Mouse (Mus musculus) liver, embryonic 15.5 days (tissue): ENCODE measurements at regions not wholly inside any gene's neighbourhood (a gene's known extent, or its start where the extent isn't known, plus 50 kb on each side); places are given as distances from the start of the nearest gene placed in this dataset.

Experiments used
- ATAC-seq: fragments of 200-750 bp; cut with Nextera tagmentation; 2 replicates; pipeline ENCODE4 v1.8.0; 2017; ENCODE audit warnings: moderate number of reproducible peaks, mild to moderate bottlenecking, moderate library complexity; ENCODE audit not compliant: insufficient read depth
- H3K27ac ChIP-seq: fragments of 300-500 bp; sonication (generic); replicated peaks from 2 replicates; pipeline ENCODE4 v1.5.1; 2015; ENCODE audit warnings: mild to moderate bottlenecking, inconsistent platforms
- H3K27me3 ChIP-seq: fragments of 300-500 bp; sonication (generic); 2 replicates; pipeline ENCODE4 v1.6.1; 2015; ENCODE audit warnings: mild to moderate bottlenecking, inconsistent platforms
- H3K36me3 ChIP-seq: fragments of 300-500 bp; sonication (generic); replicated peaks from 2 replicates; pipeline ENCODE4 v1.6.1; 2015; ENCODE audit warnings: moderate library complexity, mild to moderate bottlenecking, inconsistent platforms
- H3K4me1 ChIP-seq: fragments of 300-500 bp; sonication (generic); replicated peaks from 2 replicates; pipeline ENCODE4 v1.6.1; 2015; ENCODE audit warnings: inconsistent platforms
- H3K4me2 ChIP-seq: fragments of 300-500 bp; sonication (generic); 2 replicates; pipeline ENCODE4 v1.6.1; 2015; ENCODE audit warnings: moderate library complexity, mild to moderate bottlenecking, inconsistent platforms
- H3K4me3 ChIP-seq: fragments of 300-500 bp; sonication (generic); replicated peaks from 2 replicates; pipeline ENCODE4 v1.5.1; 2015; ENCODE audit warnings: mild to moderate bottlenecking, inconsistent platforms
- H3K9ac ChIP-seq: fragments of 300-500 bp; sonication (generic); 2 replicates; pipeline ENCODE4 v1.6.1; 2015; ENCODE audit warnings: moderate library complexity, mild to moderate bottlenecking, inconsistent platforms
- H3K9me3 ChIP-seq: fragments of 300-500 bp; sonication (generic); replicated peaks from 2 replicates; pipeline ENCODE4 v1.6.1; 2016; ENCODE audit warnings: inconsistent platforms
- WGBS: fragments of 180-500 bp; shearing (Covaris S2); methylation state at CpG from one replicate; pipeline ENCODE4 v1.1.7; 2015; ENCODE audit warnings: mixed read lengths; ENCODE audit not compliant: insufficient replicate concordance; 5-methylcytosine and 5-hydroxymethylcytosine counted together

GRCm38 (mm10) chr6:127263903-127264680 is 112.1 kb upstream of the Ccnd2 start:
- WGBS, result 28% methylated on average over 5 of the region's 5 CpGs
- Histone ChIP-seq H3K4me3 (no peak overlapping the region), H3K4me1 (peaks cover 11% of the 10 kb centered on the region), H3K27ac (no peak overlapping the region), H3K27me3 (peaks cover 44% of the 10 kb centered on the region), H3K9me3 (no peaks in the 10 kb centered on the region), H3K4me2 (no peak overlapping the region), H3K36me3 (no peaks in the 10 kb centered on the region), H3K9ac (no peak overlapping the region)
- ATAC-seq, result no peak

DNA sequence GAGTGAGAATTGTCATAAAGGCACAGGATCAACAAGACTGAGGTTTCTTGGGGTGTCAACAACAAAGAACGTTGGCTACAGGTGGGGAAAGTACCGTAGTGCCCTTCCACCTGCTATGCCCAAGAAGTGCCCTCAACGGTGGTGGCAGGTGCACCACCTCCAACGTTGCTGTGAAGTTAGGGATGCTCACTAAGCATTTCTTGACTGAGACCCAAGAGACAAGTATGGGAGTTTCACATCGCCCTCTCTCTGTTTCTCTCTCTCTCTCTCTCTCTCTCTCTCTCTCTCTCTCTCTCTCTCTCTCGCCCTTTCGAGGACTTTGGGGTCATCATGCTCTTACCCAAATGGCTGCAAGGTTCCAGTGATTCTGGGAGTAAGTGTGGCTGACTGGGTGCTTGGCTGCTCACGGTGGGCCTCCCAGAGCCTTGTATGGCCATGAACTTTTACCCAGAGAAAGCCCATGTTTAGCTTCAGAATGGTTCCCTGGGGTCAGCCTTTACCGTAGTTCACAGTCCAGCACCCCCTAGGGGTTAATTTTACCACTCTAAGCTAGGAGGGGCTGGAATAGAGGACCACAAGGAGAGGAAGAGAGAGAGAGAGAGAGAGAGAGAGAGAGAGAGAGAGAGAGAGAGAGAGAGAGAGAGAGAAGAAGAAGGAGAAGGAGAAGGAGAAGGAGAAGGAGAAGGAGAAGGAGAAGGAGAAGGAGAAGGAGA is 113.2 kb upstream of the Ccnd2 start:
- H3K4me2 ChIP-seq, result no peak overlapping the region

GRCm38 (mm10) chr6:127265901-127266812 is 114.2 kb upstream of the Ccnd2 start:
- Histone ChIP-seq H3K4me2 (peak overlapping the region; percentile 56), H3K9me3 (no peaks in the 10 kb centered on the region), H3K4me1 (peaks cover 11% of the 10 kb centered on the region), H3K9ac (no peak overlapping the region), H3K4me3 (peak overlapping the region; percentile 25; the same call in 1 of the 2 replicates), H3K27me3 (peaks cover 50% of the 10 kb centered on the region), H3K27ac (0 out of 2 replicates have a peak overlapping the region, but pooled peaks have one; percentile 24), H3K36me3 (no peaks in the 10 kb centered on the region)
- WGBS, result 3% methylated on average over 21 of the region's 21 CpGs
- peak; percentile 50; the same call in 1 of the 2 replicates for ATAC-seq

More for the DNA sequence above, 113.2 kb upstream of the Ccnd2 start:
- Histone ChIP-seq H3K36me3 (no peaks in the 10 kb centered on the region), H3K9me3 (no peaks in the 10 kb centered on the region), H3K27ac (no peak overlapping the region), H3K4me1 (peaks cover 11% of the 10 kb centered on the region), H3K9ac (no peak overlapping the region), H3K4me3 (no peak overlapping the region), H3K27me3 (peaks cover 48% of the 10 kb centered on the region)
- ATAC-seq, result no peak
- 49% methylated on average over 9 of the region's 9 CpGs for WGBS

GRCm38 (mm10) chr6:127266813-127267165 is 114.8 kb upstream of the Ccnd2 start:
- Histone ChIP-seq H3K9ac (no peak overlapping the region), H3K27ac (0 out of 2 replicates have a peak overlapping the region, but pooled peaks have one; percentile 24), H3K36me3 (no peaks in the 10 kb centered on the region), H3K27me3 (peaks cover 49% of the 10 kb centered on the region), H3K4me2 (peak overlapping the region; percentile 56), H3K4me1 (peaks cover 11% of the 10 kb centered on the region), H3K4me3 (no peak overlapping the region), H3K9me3 (no peaks in the 10 kb centered on the region)
- ATAC-seq, result no peak
- WGBS, result 27% methylated on average over 10 of the region's 10 CpGs

DNA sequence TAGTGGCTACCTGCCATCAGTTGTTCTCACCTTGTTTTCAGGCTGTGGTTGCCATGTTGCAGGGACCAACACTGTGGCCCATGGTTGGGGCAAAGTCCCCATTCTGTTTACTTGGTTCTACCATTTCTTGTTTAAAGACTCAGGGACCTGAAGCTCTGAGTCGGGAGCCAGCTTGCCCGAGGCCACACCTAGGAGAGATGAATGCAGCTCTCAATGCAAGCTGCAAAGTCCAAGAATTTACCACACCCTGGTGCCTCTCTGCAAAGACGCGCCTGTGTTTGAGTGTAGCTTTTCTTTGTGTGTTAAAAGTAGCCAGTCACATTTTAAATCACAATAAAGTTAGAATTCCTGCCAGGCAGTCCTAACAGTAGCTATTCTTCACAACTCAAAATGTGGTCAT is 117.0 kb upstream of the Ccnd2 start:
- Histone ChIP-seq H3K9me3 (no peaks in the 10 kb centered on the region), H3K27ac (no peak overlapping the region), H3K9ac (no peak overlapping the region), H3K4me3 (no peak overlapping the region), H3K27me3 (peaks cover 44% of the 10 kb centered on the region), H3K36me3 (no peaks in the 10 kb centered on the region), H3K4me1 (peaks cover 11% of the 10 kb centered on the region), H3K4me2 (no peak overlapping the region)
- 55% methylated on average over 4 of the region's 4 CpGs for WGBS
- no peak for ATAC-seq

DNA sequence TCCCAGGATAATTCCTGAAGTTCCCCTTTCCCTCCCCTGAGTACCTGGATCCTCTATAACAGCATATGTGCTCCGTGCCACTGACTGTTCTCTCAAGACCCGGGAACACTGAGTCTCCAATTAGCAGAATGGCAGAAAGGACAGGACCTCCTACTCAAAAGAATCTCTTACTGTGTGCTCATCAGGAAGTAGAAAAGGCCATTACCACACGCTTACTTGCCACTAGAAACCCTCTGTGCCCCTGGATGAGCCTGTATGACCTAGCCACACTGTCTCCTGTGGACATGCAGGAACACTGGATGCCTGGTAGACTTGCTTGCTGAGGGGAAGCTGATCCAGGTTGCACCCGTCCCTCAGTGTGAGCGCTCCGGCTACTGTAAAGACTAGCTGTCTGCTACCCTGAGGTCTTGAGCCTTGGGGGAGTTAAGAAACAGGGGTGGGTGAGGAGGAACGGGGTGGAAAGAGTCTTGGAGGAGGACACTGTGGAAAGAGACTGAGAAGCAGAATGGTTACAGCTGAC is 117.6 kb upstream of the Ccnd2 start:
- H3K36me3 ChIP-seq, result no peaks in the 10 kb centered on the region
- H3K4me3 ChIP-seq, result no peak overlapping the region
- H3K27me3 ChIP-seq, result peaks cover 44% of the 10 kb centered on the region
- H3K4me1 ChIP-seq, result peaks cover 11% of the 10 kb centered on the region
- no peaks in the 10 kb centered on the region for H3K9me3 ChIP-seq
- H3K4me2 ChIP-seq, result no peak overlapping the region
- no peak for ATAC-seq
- no peak overlapping the region for H3K9ac ChIP-seq
- WGBS, result 60% methylated on average over 7 of the region's 7 CpGs
- no peak overlapping the region for H3K27ac ChIP-seq

GRCm38 (mm10) chr6:127270774-127271173 is 118.8 kb upstream of the Ccnd2 start:
- peaks cover 11% of the 10 kb centered on the region for H3K4me1 ChIP-seq
- no peak for ATAC-seq
- 79% methylated on average over 9 of the region's 9 CpGs for WGBS
- no peak overlapping the region for H3K4me2 ChIP-seq
- H3K9me3 ChIP-seq, result no peaks in the 10 kb centered on the region
- H3K36me3 ChIP-seq, result no peaks in the 10 kb centered on the region
- peaks cover 37% of the 10 kb centered on the region for H3K27me3 ChIP-seq
- no peak overlapping the region for H3K4me3 ChIP-seq
- no peak overlapping the region for H3K9ac ChIP-seq
- no peak overlapping the region for H3K27ac ChIP-seq

GRCm38 (mm10) chr6:127271418-127271817 is 119.4 kb upstream of the Ccnd2 start:
- H3K4me2 ChIP-seq, result no peak overlapping the region
- 73% methylated on average over 3 of the region's 3 CpGs for WGBS
- H3K27ac ChIP-seq, result no peak overlapping the region
- no peak overlapping the region for H3K9ac ChIP-seq
- peaks cover 31% of the 10 kb centered on the region for H3K27me3 ChIP-seq
- no peak for ATAC-seq
- H3K4me3 ChIP-seq, result no peak overlapping the region
- H3K36me3 ChIP-seq, result no peaks in the 10 kb centered on the region
- H3K4me1 ChIP-seq, result peaks cover 7% of the 10 kb centered on the region
- no peaks in the 10 kb centered on the region for H3K9me3 ChIP-seq

DNA sequence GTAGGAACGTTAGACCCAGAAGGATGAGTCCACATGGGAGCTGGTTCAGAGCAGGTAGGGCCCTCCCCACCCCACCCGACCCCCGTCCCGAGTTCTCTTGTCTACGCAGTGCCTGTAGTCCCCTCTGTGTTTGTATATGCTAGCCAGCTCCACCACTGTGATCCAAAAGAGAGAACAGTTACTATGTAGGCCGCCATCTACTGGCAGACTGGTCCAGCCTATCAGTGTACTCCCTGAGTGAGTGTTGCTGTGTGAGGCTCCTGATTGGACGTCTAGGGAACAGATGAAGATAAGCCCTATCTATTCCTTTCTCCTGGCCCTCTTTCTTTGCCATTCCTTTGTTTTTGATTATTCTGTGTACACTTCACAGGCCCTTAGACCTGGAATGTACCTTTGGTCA is 120.6 kb upstream of the Ccnd2 start:
- Histone ChIP-seq H3K9me3 (no peaks in the 10 kb centered on the region), H3K4me2 (no peak overlapping the region), H3K27ac (no peak overlapping the region), H3K27me3 (peaks cover 19% of the 10 kb centered on the region), H3K9ac (no peak overlapping the region), H3K4me3 (no peak overlapping the region), H3K36me3 (no peaks in the 10 kb centered on the region), H3K4me1 (no peaks in the 10 kb centered on the region)
- ATAC-seq, result no peak
- WGBS, result 51% methylated on average over 7 of the region's 7 CpGs

DNA sequence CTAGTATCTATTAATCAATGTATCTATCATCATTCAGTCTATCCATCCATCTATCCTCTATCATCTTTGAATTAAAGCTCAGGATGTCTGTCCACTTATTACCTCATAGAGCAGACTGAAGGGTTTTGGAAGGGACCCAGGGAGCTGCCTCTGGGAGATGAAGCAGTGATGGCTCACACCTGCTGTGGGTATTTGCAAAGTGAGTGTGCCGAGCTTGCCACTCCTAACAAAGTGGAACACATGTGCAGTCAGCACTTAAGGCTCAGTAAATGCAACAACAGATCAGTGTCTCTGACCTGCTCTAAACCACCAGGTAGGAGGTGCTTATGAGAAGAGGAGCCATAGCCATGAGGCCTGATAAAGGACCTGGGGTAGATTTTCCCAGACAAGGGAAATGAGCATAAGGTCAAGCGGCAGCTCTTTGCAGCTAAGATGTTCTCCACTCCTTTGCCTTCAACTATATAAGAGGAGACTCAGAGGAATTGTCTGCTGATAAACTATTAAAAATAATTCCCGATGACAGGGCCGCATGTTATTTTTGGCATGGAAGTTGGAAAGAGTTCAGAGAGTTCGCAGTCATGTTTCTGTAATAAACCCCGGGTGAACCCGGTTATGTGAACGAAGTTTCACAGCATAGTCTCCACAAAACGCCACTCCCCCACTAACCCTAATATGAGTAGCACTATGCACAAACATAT is 122.9 kb upstream of the Ccnd2 start:
- Histone ChIP-seq H3K9me3 (no peaks in the 10 kb centered on the region), H3K27me3 (0 out of 2 replicates have a peak, but pooled peaks cover 5% of the 10 kb centered on the region), H3K4me2 (no peak overlapping the region), H3K4me3 (no peak overlapping the region), H3K4me1 (no peaks in the 10 kb centered on the region), H3K9ac (no peak overlapping the region), H3K27ac (no peak overlapping the region), H3K36me3 (no peaks in the 10 kb centered on the region)
- 84% methylated on average over 9 of the region's 9 CpGs for WGBS
- no peak for ATAC-seq
